Mouse (Mus musculus): ENCODE results near the gene 9630041A04Rik. TPM values are rescaled to one million over a fixed set of nuclear protein-coding genes. Genes with fewer than 3 reads are reported as not detected.

The 9630041A04Rik gene
- polyA plus RNA-seq, 1 experiment from 2014 or later: 0.35 TPM

GRCm38 (mm10) chr9:101972314-101972713, 110.7 kb downstream of the 9630041A04Rik start:
- H3K4me2 ChIP-seq (replicated peaks): no peak overlapping the region
- no peaks in the 10 kb centered on the region for H3K27me3 ChIP-seq
- H3K9ac ChIP-seq: no peak overlapping the region
- no peak overlapping the region for H3K4me3 ChIP-seq
- H3K9me3 ChIP-seq (replicated peaks): no peaks in the 10 kb centered on the region
- 77% methylated on average over 8 of the region's 8 CpGs for WGBS
- no peak overlapping the region for H3K27ac ChIP-seq
- H3K36me3 ChIP-seq: no peaks in the 10 kb centered on the region; the same call in none of the 2 replicates
- ATAC-seq (ENCODE audit: low FRiP score): no peak
- H3K4me1 ChIP-seq: no peaks in the 10 kb centered on the region

GRCm38 (mm10) chr9:101976884-101977465, 115.3 kb downstream of the 9630041A04Rik start:
- WGBS: 90% methylated on average over 4 of the region's 4 CpGs
- Histone ChIP-seq H3K9me3 (replicated peaks) (no peaks in the 10 kb centered on the region), H3K4me1 (no peaks in the 10 kb centered on the region), H3K27me3 (no peaks in the 10 kb centered on the region), H3K4me3 (no peak overlapping the region), H3K9ac (no peak overlapping the region), H3K4me2 (replicated peaks) (no peak overlapping the region), H3K27ac (no peak overlapping the region), H3K36me3 (no peaks in the 10 kb centered on the region)
- no peak for ATAC-seq (ENCODE audit: low FRiP score)

GRCm38 (mm10) chr9:101981161-101981560, 119.5 kb downstream of the 9630041A04Rik start:
- Histone ChIP-seq H3K9ac (no peak overlapping the region), H3K27me3 (no peaks in the 10 kb centered on the region), H3K36me3 (no peaks in the 10 kb centered on the region), H3K4me2 (replicated peaks) (no peak overlapping the region), H3K4me1 (no peaks in the 10 kb centered on the region), H3K4me3 (no peak overlapping the region), H3K27ac (no peak overlapping the region), H3K9me3 (replicated peaks) (no peaks in the 10 kb centered on the region)
- 80% methylated on average over 2 of the region's 2 CpGs for WGBS
- no peak for ATAC-seq (ENCODE audit: low FRiP score)

GRCm38 (mm10) chr9:101982378-101982777, 120.7 kb downstream of the 9630041A04Rik start:
- H3K36me3 ChIP-seq: no peaks in the 10 kb centered on the region
- H3K27ac ChIP-seq: no peak overlapping the region
- H3K4me2 ChIP-seq (replicated peaks): no peak overlapping the region
- no peak overlapping the region for H3K9ac ChIP-seq
- 80% methylated on average over 7 of the region's 7 CpGs for WGBS
- H3K4me3 ChIP-seq: no peak overlapping the region
- no peaks in the 10 kb centered on the region for H3K9me3 ChIP-seq (replicated peaks)
- no peak for ATAC-seq (ENCODE audit: low FRiP score)
- no peaks in the 10 kb centered on the region for H3K4me1 ChIP-seq
- H3K27me3 ChIP-seq: no peaks in the 10 kb centered on the region

- H3K4me3 ChIP-seq: no peak overlapping the region
- 0 out of 2 replicates have a peak, but pooled peaks cover 3% of the 10 kb centered on the region for H3K36me3 ChIP-seq
- WGBS: 77% methylated on average over 2 of the region's 2 CpGs
- no peaks in the 10 kb centered on the region for H3K9me3 ChIP-seq (replicated peaks)
- no peaks in the 10 kb centered on the region for H3K27me3 ChIP-seq
- ATAC-seq (ENCODE audit: low FRiP score): no peak
- H3K4me2 ChIP-seq (replicated peaks): no peak overlapping the region
- peaks cover 4% of the 10 kb centered on the region; the same call in 1 of the 2 replicates for H3K4me1 ChIP-seq
- no peak overlapping the region for H3K27ac ChIP-seq
- no peak overlapping the region for H3K9ac ChIP-seq
These were observed 125.3 kb downstream of the 9630041A04Rik start for GRCm38 (mm10) chr9:101986910-101987309.

GRCm38 (mm10) chr9:101990032-101990431, 128.4 kb downstream of the 9630041A04Rik start:
- Histone ChIP-seq H3K4me2 (replicated peaks) (no peak overlapping the region), H3K4me3 (no peak overlapping the region), H3K4me1 (peaks cover 4% of the 10 kb centered on the region; the same call in 1 of the 2 replicates), H3K27ac (no peak overlapping the region), H3K9me3 (replicated peaks) (no peaks in the 10 kb centered on the region), H3K36me3 (0 out of 2 replicates have a peak, but pooled peaks cover 3% of the 10 kb centered on the region), H3K27me3 (no peaks in the 10 kb centered on the region), H3K9ac (no peak overlapping the region)
- ATAC-seq (ENCODE audit: low FRiP score): no peak
- 84% methylated on average over 6 of the region's 6 CpGs for WGBS

GRCm38 (mm10) chr9:101990836-101991235, 129.2 kb downstream of the 9630041A04Rik start:
- Histone ChIP-seq H3K4me2 (replicated peaks) (no peak overlapping the region), H3K27me3 (no peaks in the 10 kb centered on the region), H3K4me3 (no peak overlapping the region), H3K36me3 (0 out of 2 replicates have a peak, but pooled peaks cover 3% of the 10 kb centered on the region), H3K4me1 (peaks cover 4% of the 10 kb centered on the region; the same call in 1 of the 2 replicates), H3K9ac (no peak overlapping the region), H3K9me3 (replicated peaks) (no peaks in the 10 kb centered on the region), H3K27ac (no peak overlapping the region)
- ATAC-seq (ENCODE audit: low FRiP score): no peak
- WGBS: 81% methylated on average over 12 of the region's 12 CpGs
